Mouse (Mus musculus) bone marrow macrophage, adult 2 months (primary cell): ENCODE results near the gene Nsl1.

Source experiments
- CTCF ChIP-seq: IDR thresholded peaks from 2 replicates; pipeline ENCODE4 v1.5.1; 2012; ENCODE audit warnings: low read depth, mild to moderate bottlenecking, low read length, moderate library complexity
- POLR2A ChIP-seq: IDR thresholded peaks from 2 replicates; pipeline ENCODE4 v1.6.1; 2012; ENCODE audit warnings: mild to moderate bottlenecking, low read depth, low read length, borderline replicate concordance

DNA sequence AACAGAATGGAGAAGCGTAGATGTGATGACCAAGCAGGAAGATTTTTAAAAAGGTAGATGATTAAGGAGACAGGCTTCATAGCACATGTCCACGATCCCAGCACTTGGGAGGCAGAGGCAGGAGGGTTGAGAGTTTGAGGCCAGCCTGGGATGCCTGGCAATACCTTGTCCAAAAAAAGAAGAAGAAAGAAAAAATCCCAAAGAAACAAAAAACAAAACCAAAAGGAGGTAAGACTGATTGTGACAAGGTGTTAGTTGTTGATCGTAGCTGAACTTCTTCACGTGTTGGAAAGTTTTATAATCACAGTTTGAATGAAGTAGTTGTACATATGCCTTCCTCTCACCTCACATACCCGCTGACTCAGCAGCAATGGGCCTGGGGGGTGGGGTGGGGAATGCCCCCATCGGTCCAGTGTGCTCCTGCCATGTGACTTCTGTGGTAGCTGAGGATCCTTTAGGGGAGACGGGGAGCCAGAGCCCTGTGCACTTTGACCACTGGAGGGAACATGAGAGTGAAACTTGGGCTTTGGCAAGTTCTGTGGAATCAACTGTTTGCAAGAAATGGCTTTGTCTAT lies 23.6 kb downstream of the Nsl1 start:
- TF ChIP-seq CTCF (no peak), POLR2A (no peak)
